ENCODE assay signal across 10 mouse cellular contexts in genomic region chr4:148925589-148926359, GRCm38 (mm10).
DNase-seq lines count a peak whose midpoint lies in the region; ATAC-seq and TF ChIP-seq lines count a peak whose summit lies in the region.
"Had no signal": no experiment of that assay in that cellular context is flagged by ENCODE, and none has a peak within 500 bp of the region (broad histone marks: within the 10 kb centered on the region; RNA-seq: fewer than 3 reads in every experiment).

No protein-coding gene starts in this region.

- peak overlapping the region; percentile 71 for H3K27ac ChIP-seq in hindbrain, embryonic 10.5 days
- H3K27ac ChIP-seq in hindbrain, postnatal 0 days, result no peak overlapping the region
- H3K27ac ChIP-seq in intestine, embryonic 16.5 days (ENCODE audit: low read length), result peak overlapping the region; percentile 77
- peak overlapping the region; percentile 51; the same call in 1 of the 2 replicates for H3K27ac ChIP-seq in liver, embryonic 12.5 days
- H3K27ac ChIP-seq in neural tube, embryonic 13.5 days (replicated peaks), result peak overlapping the region; percentile 87
- H3K27ac ChIP-seq: limb, embryonic 12.5 days had no signal

- H3K4me2 ChIP-seq in hindbrain, postnatal 0 days (ENCODE audit: low read depth, low read length), result no peak overlapping the region
- no peak overlapping the region for H3K4me2 ChIP-seq in intestine, embryonic 16.5 days (ENCODE audit: low read depth, low read length)
- no peak overlapping the region for H3K4me2 ChIP-seq in liver, embryonic 12.5 days
- H3K4me2 ChIP-seq in neural tube, embryonic 13.5 days, result no peak overlapping the region
- H3K4me2 ChIP-seq: limb, embryonic 12.5 days had no signal

- intact Hi-C loops in left cerebral cortex, postnatal 14 days (cut with DNase I), result no loop called here

- no peaks in the 10 kb centered on the region for H3K9me3 ChIP-seq in hindbrain, embryonic 10.5 days
- H3K9me3 ChIP-seq in hindbrain, postnatal 0 days (ENCODE audit: low read length), result no peaks in the 10 kb centered on the region
- no peaks in the 10 kb centered on the region for H3K9me3 ChIP-seq in intestine, embryonic 16.5 days (ENCODE audit: control insufficient read depth, low read length)
- no peaks in the 10 kb centered on the region for H3K9me3 ChIP-seq in liver, embryonic 12.5 days (replicated peaks)
- H3K9me3 ChIP-seq in neural tube, embryonic 13.5 days, result no peaks in the 10 kb centered on the region
- H3K9me3 ChIP-seq: limb, embryonic 12.5 days had no signal

- ATAC-seq in hindbrain, postnatal 0 days, result no peak
- ATAC-seq in intestine, embryonic 16.5 days, result peak; percentile 50
- ATAC-seq in liver, embryonic 12.5 days, result peak; percentile 58
- no peak for ATAC-seq in neural tube, embryonic 13.5 days (ENCODE audit: low read depth)
- no peak for ATAC-seq in erythroblast, adult 5-6 weeks (replicated peaks; ENCODE audit: low FRiP score, poor library complexity, severe bottlenecking)

- H3K27me3 ChIP-seq in hindbrain, embryonic 10.5 days (ENCODE audit: insufficient read depth, poor library complexity, severe bottlenecking), result peaks cover 93% of the 10 kb centered on the region
- H3K27me3 ChIP-seq in hindbrain, postnatal 0 days (ENCODE audit: insufficient read depth, low read length), result peaks cover 5% of the 10 kb centered on the region; the same call in 1 of the 2 replicates
- peaks cover 8% of the 10 kb centered on the region; the same call in 1 of the 2 replicates for H3K27me3 ChIP-seq in intestine, embryonic 16.5 days (replicated peaks; ENCODE audit: control insufficient read depth, insufficient read depth, low read length)
- peaks cover 82% of the 10 kb centered on the region for H3K27me3 ChIP-seq in liver, embryonic 12.5 days (replicated peaks)
- H3K27me3 ChIP-seq in neural tube, embryonic 13.5 days, result peaks cover 65% of the 10 kb centered on the region

- H3K4me1 ChIP-seq in hindbrain, embryonic 10.5 days (replicated peaks), result peaks cover 98% of the 10 kb centered on the region
- peaks cover 15% of the 10 kb centered on the region for H3K4me1 ChIP-seq in hindbrain, postnatal 0 days (ENCODE audit: insufficient read depth, low read length)
- peaks cover 49% of the 10 kb centered on the region for H3K4me1 ChIP-seq in intestine, embryonic 16.5 days (ENCODE audit: control insufficient read depth, insufficient read depth, low read length)
- H3K4me1 ChIP-seq in liver, embryonic 12.5 days, result peaks cover 17% of the 10 kb centered on the region
- H3K4me1 ChIP-seq in neural tube, embryonic 13.5 days (replicated peaks), result peaks cover 99% of the 10 kb centered on the region

- TF ChIP-seq CTCF in hindbrain, postnatal 0 days (IDR thresholded peaks at IDR 0.05; ENCODE audit: low read depth), result no peak

- 26% methylated on average over 18 of the region's 18 CpGs for WGBS in hindbrain, embryonic 10.5 days
- WGBS in hindbrain, postnatal 0 days, result 49% methylated on average over 18 of the region's 18 CpGs
- 37% methylated on average over 18 of the region's 18 CpGs for WGBS in intestine, embryonic 16.5 days
- WGBS in liver, embryonic 12.5 days (ENCODE audit: insufficient replicate concordance), result 31% methylated on average over 18 of the region's 18 CpGs
- 35% methylated on average over 18 of the region's 18 CpGs for WGBS in neural tube, embryonic 13.5 days

- DNase-seq in hindbrain, embryonic 10.5 days (ENCODE audit: low spot score), result peak; percentile 22
- no peak for DNase-seq in hindbrain, postnatal 0 days (ENCODE audit: low spot score)
- no peak for DNase-seq in left cerebral cortex, postnatal 14 days (ENCODE audit: low spot score in 2 of 2)
- DNase-seq in layer of hippocampus, adult 9-10 months (ENCODE audit: low spot score), result no peak
- DNase-seq: heart, postnatal 4 days had no signal

- H3K36me3 ChIP-seq in hindbrain, embryonic 10.5 days, result peaks cover 24% of the 10 kb centered on the region
- H3K36me3 ChIP-seq in hindbrain, postnatal 0 days (ENCODE audit: insufficient read depth, low read length), result no peaks in the 10 kb centered on the region
- no peaks in the 10 kb centered on the region for H3K36me3 ChIP-seq in intestine, embryonic 16.5 days (ENCODE audit: control insufficient read depth, insufficient read depth, low read length)
- H3K36me3 ChIP-seq in liver, embryonic 12.5 days, result no peaks in the 10 kb centered on the region
- H3K36me3 ChIP-seq in neural tube, embryonic 13.5 days, result no peaks in the 10 kb centered on the region
- H3K36me3 ChIP-seq: limb, embryonic 12.5 days had no signal

- no peak overlapping the region for H3K9ac ChIP-seq in hindbrain, postnatal 0 days (replicated peaks; ENCODE audit: low read length)
- H3K9ac ChIP-seq in intestine, embryonic 16.5 days (ENCODE audit: low read depth, low read length), result peak overlapping the region; percentile 50
- no peak overlapping the region for H3K9ac ChIP-seq in liver, embryonic 12.5 days
- no peak overlapping the region for H3K9ac ChIP-seq in neural tube, embryonic 13.5 days
- H3K9ac ChIP-seq: limb, embryonic 12.5 days had no signal

- no peak overlapping the region; the same call in 1 of the 2 replicates for H3K4me3 ChIP-seq in hindbrain, embryonic 10.5 days
- no peak overlapping the region for H3K4me3 ChIP-seq in hindbrain, postnatal 0 days (ENCODE audit: low read length)
- no peak overlapping the region for H3K4me3 ChIP-seq in intestine, embryonic 16.5 days (ENCODE audit: low read length)
- H3K4me3 ChIP-seq in liver, embryonic 12.5 days, result no peak overlapping the region
- no peak overlapping the region for H3K4me3 ChIP-seq in neural tube, embryonic 13.5 days
- H3K4me3 ChIP-seq: limb, embryonic 12.5 days had no signal

Comparison
In these comparisons a context has a peak if more than half of its experiments do, and no peak if none do; other contexts are left out.
1. ATAC-seq: peak in intestine, embryonic 16.5 days (single experiment) and liver, embryonic 12.5 days (single experiment); none in hindbrain, postnatal 0 days (single experiment), neural tube, embryonic 13.5 days (single experiment) and erythroblast, adult 5-6 weeks (single experiment).